Mouse (Mus musculus) testis, postnatal 14 days (tissue): ENCODE results near the gene Zc2hc1b.

Experiments
- DNase-seq: peaks from one replicate; pipeline ENCODE4 v3.0.0; 2021; ENCODE audit warnings: low spot score

The Zc2hc1b gene

DNA sequence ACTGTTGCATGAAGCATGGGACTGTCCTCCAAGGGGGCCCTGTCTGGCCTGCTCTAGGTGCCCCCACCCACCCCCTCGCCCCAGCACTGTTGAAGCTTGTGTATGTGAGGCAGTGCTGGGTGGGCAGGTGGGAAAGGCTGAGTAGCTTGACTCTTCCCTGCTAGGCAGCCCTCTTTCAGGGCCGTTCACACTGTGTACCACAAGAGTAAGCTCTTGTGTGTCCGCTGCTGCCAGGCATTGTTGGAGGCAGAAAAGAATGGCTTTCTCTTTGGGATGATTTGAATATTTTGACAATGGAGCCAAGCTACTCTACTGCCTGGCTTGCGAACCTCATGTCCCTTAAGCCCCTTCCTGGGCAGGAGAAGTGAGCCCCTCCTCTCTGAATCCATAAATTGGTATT, 62.8 kb downstream of the Zc2hc1b start:
- no peak for DNase-seq

DNA sequence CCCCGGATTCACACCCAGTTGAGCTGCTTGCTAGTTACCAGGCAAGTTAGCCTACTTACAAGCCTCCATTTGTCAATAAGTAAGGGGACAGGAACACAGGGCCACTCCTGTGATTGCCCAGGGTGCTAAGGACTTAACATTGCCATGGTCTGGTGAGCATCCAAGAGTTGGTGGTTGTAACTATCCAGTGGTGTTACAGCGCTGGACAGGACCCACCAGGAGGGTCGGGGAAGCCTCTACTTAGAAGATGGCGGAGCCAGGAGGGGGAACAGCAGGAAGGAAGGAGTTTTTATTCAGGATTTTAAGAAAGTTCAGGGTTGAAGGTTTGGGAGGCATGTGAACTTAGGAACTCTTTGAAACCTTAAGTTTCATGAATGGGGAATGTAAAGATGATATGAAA, 64.2 kb downstream of the Zc2hc1b start:
- no peak for DNase-seq

DNA sequence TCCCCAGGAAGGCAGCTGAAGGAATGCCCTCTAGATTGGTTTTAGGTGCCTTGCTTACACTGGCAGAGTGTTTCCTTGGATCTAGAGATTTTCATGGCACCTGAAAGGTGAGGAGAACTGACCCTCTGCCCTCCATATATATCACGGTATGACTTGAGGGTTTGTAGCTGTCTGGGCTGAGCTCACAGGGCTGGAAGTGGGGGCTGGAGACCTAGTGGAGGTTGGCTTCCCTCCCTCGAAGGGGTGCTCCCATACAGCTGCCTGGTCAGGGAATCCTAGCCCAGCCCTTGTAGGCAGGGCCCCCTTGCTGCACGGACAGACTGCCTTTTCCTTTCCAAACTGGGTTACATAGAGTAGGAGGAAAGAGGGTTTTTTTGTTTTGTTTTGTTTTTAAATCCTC, 65.0 kb downstream of the Zc2hc1b start:
- no peak for DNase-seq

DNA sequence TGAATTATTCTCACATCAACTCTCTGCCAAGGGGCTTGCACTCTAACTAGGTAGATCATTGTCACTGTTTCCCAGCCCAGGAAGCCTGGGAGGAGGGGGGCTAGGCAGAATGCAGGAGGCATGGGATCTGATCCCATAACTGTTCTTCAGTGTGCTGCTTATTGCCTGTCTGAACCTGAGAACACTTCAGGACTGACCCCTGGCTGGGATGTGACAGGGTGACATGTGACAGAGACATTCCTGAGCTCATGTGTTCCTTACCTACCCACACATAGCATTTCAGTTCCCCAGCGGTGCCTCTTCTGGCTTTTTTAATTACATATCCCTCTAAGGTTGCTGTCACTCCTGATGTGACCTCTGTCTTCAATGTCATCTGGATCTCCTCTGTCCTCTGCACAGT, 68.0 kb downstream of the Zc2hc1b start:
- no peak for DNase-seq

DNA sequence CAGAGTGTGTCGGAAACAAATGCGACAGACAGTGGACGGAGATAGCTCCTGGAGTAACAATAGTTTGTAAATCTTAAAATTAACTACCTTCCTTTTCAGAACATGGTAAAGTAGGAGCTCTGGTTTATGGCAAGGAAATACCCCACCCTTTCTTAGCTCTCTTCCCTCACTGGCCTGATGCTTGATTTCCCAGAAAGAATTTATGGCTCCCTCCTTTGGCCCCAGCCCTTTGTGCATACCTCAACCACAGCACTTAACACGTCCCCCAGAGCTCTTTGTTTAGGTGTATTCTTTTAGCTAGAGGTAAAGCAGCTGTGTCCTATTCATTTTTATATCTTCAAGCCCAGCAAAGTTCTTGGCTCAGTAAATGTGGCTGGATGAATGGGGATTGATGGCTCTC, 69.0 kb downstream of the Zc2hc1b start:
- DNase-seq, result no peak

DNA sequence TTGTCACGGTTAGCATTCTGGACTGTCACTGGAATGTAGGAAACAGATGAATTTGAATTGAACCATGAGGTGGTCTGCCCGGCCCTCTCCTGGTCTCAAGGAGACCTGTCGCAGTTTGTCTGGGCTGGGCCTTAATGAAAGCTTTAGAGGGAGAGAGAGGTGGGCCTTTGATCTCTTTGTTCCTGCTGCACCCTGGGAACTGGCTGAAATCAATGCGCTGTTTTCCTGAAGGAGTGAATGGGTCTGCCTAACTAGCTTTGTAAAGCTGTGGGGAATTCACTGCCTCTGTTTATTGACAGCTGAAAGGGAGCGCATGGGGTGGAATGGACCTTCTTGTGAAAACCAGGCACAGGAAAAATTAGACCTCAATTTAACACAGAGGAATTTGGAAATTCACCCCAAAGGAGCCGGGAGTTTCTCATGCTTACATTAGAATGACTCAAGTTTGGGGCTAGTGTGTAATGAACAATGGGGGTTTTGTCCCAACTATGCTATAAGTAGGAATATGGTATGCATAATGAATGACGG, 69.7 kb downstream of the Zc2hc1b start:
- no peak for DNase-seq

DNA sequence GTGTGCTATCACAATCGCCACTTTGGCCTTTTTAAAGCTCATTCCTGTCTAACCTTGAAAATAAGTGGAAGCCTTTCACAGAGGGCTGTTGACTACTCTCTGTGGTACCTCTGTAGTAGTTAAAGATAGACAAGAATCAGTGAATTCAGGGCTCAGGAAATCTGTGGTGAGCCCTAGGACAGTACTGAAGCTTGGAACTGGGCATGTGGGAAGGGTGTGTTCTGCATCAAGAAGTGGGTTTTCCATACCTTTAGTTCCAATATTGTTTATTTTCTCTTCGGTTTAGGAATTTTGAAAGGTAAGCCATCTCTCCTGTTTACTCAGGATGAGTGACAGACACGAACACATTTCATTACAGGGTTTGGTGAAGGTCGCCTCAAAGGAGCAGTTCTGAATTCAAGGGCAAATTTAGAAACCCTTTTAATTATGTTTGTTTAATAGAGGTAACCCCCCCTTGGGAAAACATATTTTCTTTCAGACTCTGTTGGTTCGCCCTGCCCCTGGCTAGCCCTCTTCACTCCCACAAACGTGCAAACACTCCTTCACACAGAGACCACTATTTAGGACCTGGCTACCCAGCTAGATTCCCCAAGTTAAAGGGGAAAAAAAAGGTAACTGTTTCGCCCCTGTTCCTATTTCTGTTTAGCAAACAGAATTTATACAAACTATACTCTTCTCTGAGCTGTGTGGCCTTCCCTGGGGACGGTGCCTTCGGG, 70.8 kb downstream of the Zc2hc1b start:
- DNase-seq, result no peak

DNA sequence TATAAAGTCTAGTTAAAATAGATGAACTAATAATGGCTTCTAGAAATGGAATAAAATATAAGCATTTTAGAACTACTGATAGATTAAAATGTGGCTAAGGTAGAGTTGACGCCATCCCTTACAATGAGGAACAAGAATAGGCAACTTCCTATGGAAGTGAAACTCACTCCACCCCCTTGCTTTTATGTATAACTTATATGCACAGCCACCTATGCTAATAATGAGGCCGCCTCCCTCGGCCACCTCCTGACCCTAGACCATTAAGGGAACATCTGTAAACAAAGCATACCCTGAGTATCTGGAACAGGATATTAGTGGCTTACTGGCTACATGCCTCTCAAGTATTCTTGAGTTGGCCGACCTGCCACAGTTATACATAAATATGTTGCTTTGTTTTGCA, 74.0 kb downstream of the Zc2hc1b start:
- DNase-seq, result no peak

DNA sequence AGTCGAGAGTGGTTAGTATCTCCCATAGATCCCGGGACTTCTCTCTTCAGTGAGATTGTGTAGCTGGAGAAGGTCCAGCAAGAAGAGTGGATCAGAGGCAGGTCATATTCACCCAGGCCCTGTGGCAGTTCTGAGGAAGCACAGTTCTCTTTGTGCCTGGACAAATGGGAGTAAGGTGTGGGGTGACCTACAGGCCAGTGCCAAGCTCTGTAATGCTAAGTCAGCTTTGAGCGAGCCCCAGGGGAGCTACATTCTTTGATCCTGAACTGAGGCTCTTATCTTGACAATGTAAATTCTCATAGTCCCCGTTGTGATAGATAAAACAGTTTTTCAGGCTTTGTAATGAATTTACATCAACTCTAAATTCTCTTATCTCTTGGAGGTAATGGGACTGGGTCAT, 75.5 kb downstream of the Zc2hc1b start:
- DNase-seq, result no peak

DNA sequence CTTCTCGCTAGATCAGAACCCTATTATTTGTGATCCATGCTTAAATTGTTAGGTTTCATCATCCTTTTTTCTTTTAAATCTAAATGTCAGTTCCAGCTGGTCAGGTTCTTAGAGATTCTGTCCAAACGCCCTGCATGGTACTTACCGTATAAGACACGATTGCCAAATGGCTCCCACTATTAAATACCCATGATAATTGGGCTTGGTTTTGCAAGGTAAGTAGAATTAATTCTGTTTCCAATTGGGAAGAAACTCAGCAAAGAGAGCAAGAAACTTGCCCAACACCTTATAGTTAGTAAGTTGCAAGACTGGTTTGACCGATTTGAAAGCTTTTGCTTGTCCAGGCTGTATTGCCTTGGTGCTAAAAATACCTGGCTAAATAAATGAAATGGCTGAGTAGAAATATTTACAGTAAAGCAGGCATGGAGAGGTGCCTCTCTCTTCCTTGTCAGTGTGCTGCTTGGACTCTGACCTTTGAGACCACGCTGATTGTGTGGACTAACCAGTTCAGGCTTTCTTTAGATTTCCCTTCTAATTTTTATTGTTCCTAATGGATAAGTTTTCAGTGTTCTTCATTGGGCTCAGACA, 77.7 kb downstream of the Zc2hc1b start:
- no peak for DNase-seq
